Mouse (Mus musculus): ENCODE results near the gene Fxyd1. TPM values are rescaled to one million over a fixed set of nuclear protein-coding genes. Genes with fewer than 3 reads are reported as not detected.
A peak's percentile ranks its signal among the peaks of the same experiment; 100 is the strongest.

Fxyd1 gene
- polyA plus RNA-seq, 1 experiment from 2014 or later, result 71.2 TPM

DNA sequence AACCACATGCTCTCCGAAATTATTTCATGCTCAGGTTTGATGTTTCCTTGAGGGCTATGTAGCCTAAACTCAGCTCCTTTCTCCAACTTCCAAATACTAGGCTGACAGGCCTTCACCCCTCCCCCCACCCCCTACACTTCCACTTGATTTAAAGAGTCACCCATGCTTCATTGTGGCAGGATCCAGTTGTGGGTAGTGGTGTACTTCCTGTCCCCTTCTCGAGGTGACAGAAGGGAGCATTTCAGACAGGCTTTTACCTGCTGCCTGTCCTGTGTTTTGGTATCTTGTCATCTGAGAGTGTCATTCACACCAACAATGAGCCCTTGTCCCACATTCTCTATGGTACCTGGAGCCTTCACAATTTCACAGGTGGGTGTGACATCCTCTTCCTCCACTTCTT is 30.3 kb upstream of the Fxyd1 start:
- Histone ChIP-seq H3K27me3 (no peaks in the 10 kb centered on the region), H3K4me3 (no peak overlapping the region), H3K4me1 (peaks cover 19% of the 10 kb centered on the region), H3K9ac (no peak overlapping the region), H3K4me2 (replicated peaks) (no peak overlapping the region), H3K9me3 (no peaks in the 10 kb centered on the region), H3K36me3 (no peaks in the 10 kb centered on the region), H3K27ac (no peak overlapping the region)
- ATAC-seq (ENCODE audit: low FRiP score, low read depth), result no peak
- WGBS, result 57% methylated on average over 2 of the region's 2 CpGs

DNA sequence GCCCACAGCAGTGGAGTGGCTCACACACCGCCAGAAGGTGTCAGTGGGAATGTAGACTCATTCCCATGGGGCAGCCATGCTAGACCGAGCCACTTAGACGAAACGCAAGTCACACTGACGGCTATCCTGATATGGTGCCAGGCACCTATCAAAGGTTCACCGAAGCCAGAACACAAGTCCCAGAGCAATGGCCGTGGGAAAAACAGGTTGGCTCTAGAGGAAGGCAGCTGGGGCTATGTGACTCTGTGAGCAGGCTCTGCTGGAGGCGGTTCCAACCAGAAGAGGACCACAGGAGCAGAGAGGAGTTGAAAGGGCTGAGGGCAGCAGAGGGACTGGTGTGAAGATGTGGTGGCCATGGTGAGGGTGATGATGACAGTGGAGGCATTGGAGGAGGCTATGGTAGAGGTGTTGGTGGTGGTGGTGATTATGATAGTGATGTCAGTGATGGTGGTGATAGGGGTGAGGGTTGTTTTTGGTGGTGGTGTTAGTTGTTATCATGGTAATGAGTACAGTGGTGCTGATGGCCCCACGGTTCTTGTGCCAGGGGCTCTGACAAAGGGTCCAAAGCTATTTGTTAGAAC is 29.3 kb upstream of the Fxyd1 start:
- Histone ChIP-seq H3K4me3 (no peak overlapping the region), H3K9me3 (no peaks in the 10 kb centered on the region), H3K9ac (no peak overlapping the region), H3K27ac (0 out of 2 replicates have a peak overlapping the region, but pooled peaks have one; percentile 48), H3K4me1 (peaks cover 19% of the 10 kb centered on the region), H3K27me3 (no peaks in the 10 kb centered on the region), H3K4me2 (replicated peaks) (no peak overlapping the region), H3K36me3 (no peaks in the 10 kb centered on the region)
- WGBS, result 88% methylated on average over 9 of the region's 9 CpGs
- no peak for ATAC-seq (ENCODE audit: low FRiP score, low read depth)

DNA sequence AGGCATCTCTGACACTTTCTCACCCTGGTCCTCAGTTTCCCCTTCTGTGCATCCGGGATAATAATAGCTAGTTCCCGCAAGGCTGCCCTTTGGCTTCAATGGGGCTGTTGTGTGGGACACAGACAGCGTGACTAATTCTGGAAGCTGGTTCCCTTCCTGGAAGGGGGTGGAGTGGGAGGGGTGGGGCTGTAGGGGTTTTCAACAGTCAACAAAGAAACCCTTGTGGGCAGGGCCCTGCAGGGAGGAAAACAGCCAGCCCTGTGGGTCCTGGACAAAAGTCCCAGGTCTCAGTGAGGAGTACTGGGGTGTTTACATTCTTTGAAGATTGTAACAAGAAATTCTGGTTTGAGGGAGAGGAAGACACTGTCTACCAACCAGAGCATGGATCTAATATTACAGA is 28.2 kb upstream of the Fxyd1 start:
- no peaks in the 10 kb centered on the region for H3K9me3 ChIP-seq
- no peaks in the 10 kb centered on the region for H3K36me3 ChIP-seq
- ATAC-seq (ENCODE audit: low FRiP score, low read depth), result no peak
- peaks cover 19% of the 10 kb centered on the region for H3K4me1 ChIP-seq
- H3K4me3 ChIP-seq, result no peak overlapping the region
- no peak overlapping the region for H3K9ac ChIP-seq
- 55% methylated on average over 3 of the region's 3 CpGs for WGBS
- no peak overlapping the region for H3K4me2 ChIP-seq (replicated peaks)
- H3K27ac ChIP-seq, result peak overlapping the region; percentile 53; the same call in 1 of the 2 replicates
- no peaks in the 10 kb centered on the region for H3K27me3 ChIP-seq

DNA sequence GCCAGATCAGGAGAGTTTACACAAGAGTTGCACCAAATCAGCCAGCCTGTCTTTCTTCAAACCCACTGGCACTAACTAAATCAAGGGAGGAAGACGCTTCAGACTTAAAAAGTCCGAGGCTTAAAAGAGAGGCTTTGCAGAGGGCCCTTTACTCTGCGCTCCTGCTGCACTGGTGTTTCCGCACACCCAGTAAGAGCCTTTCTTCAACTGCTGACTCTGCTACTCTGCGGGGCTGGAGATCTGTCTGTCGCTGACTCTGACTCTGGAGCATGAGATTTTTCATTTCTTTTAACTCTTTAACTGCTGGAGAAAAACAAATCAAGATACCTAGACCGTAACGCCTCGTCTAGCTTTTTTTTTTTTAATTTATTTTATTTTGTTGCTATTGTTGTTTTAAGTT is 27.1 kb upstream of the Fxyd1 start:
- Histone ChIP-seq H3K9ac (no peak overlapping the region), H3K4me2 (replicated peaks) (no peak overlapping the region), H3K4me1 (peaks cover 19% of the 10 kb centered on the region), H3K9me3 (no peaks in the 10 kb centered on the region), H3K27me3 (no peaks in the 10 kb centered on the region), H3K36me3 (no peaks in the 10 kb centered on the region), H3K27ac (peak overlapping the region; percentile 56; the same call in 1 of the 2 replicates), H3K4me3 (no peak overlapping the region)
- no peak for ATAC-seq (ENCODE audit: low FRiP score, low read depth)
- 47% methylated on average over 9 of the region's 9 CpGs for WGBS

DNA sequence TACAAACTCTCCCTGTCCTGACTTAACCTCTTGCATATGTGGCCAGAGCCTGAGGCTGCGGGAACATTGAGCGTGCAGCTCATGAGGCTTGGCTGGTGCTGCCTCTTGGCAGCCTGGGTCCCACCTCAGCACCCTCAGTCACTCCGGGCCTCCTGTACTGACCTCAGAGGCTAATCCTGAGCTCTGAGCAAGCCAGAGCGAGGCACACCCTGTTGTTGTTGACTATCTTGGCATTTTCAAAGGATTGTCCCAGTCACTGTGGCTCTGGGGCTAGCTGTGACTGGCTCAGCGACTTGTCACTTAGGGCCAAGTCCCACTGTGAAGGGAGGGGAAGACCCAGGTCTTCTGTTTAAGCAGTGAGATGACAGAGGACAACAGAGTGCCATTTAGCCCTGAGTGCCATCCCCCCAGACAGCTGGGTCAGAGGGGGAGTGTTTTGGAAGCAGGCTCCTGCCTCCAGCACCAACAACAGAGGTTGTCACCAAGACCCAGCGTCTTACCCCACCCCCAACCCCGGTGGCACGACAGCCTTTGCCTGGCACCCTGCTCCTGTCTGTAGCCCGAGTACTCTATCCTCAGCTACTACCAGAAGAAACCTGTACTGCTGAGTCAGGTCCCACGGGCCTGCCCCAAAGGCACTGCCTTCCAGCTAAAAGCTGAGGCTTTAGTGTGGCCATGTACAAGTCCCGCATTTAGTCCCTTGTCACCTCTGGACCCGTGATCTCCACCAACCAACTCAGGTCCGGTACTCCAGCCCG is 26.0 kb upstream of the Fxyd1 start:
- ATAC-seq (ENCODE audit: low FRiP score, low read depth), result no peak
- H3K27ac ChIP-seq, result no peak overlapping the region
- H3K4me3 ChIP-seq, result no peak overlapping the region
- no peak overlapping the region for H3K4me2 ChIP-seq (replicated peaks)
- H3K9ac ChIP-seq, result no peak overlapping the region
- H3K27me3 ChIP-seq, result no peaks in the 10 kb centered on the region
- WGBS, result 59% methylated on average over 14 of the region's 14 CpGs
- H3K9me3 ChIP-seq, result no peaks in the 10 kb centered on the region
- H3K36me3 ChIP-seq, result no peaks in the 10 kb centered on the region
- peaks cover 19% of the 10 kb centered on the region for H3K4me1 ChIP-seq

DNA sequence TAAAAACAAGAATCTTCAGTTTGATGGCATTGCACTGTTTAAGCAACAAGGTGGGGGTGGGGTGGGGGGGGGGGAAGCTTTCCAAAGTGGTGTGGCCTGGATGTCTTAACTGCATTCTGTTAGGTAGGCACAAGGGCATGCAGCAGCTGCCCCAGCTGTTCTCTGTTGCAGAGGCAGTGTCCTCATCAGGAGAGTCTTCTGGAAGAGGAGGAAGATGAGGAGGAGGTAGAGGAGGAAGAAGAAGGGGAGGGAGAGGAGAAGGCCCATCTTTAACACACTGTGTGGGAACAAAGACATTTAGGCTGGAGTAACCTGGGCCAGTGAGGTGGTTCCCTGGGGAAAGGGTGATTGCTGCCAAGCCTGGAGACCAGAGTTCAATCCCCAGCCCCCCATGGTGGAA is 25.1 kb upstream of the Fxyd1 start:
- Histone ChIP-seq H3K4me2 (replicated peaks) (no peak overlapping the region), H3K27ac (no peak overlapping the region), H3K9ac (no peak overlapping the region)

DNA sequence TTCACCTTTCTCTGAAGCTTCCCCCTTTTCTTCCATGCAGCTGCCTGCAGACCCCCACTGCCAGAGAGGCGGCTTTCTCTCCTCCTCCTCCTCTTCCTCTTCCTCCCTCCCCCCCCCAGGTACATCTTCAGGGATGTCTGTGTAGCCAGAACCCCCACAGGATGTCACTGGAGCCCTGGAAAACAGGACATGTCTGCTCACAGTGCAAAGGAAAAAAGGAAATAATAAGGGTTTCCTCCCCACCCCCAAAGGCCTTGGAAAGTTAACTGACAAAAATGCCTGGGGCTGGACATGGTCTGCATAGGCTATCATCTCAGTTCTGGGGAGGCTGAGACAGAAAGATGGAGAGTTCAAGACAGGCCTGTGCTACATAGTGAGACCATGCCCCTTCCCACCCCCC is 24.1 kb upstream of the Fxyd1 start:
- 48% methylated on average over 1 of the region's 1 CpGs for WGBS
- no peak for ATAC-seq (ENCODE audit: low FRiP score, low read depth)

More for the DNA sequence above, 25.1 kb upstream of the Fxyd1 start:
- no peaks in the 10 kb centered on the region for H3K36me3 ChIP-seq
- H3K4me3 ChIP-seq, result no peak overlapping the region
- peaks cover 24% of the 10 kb centered on the region for H3K4me1 ChIP-seq
- no peak for ATAC-seq (ENCODE audit: low FRiP score, low read depth)
- H3K27me3 ChIP-seq, result no peaks in the 10 kb centered on the region
- H3K9me3 ChIP-seq, result no peaks in the 10 kb centered on the region

DNA sequence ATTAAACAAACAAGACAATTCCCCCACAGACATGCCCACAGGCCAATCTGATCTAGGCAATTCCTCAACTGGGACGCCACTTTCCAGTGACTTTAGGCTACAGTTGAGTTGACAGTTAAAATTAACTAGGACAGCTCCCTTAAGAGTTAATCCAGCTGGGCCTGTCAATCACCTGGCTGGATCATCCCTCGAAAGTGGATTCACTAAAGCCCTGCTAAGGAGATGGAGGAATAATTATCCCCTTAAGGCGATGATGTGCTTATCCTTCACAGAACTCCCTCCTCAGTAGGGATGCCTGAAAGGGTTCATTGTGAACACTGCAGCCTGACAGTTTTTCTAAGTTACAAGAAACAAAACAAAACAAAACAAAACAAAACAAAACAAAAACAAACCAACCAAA is 23.6 kb upstream of the Fxyd1 start:
- H3K36me3 ChIP-seq, result no peaks in the 10 kb centered on the region
- H3K9ac ChIP-seq, result no peak overlapping the region
- H3K4me1 ChIP-seq, result peaks cover 37% of the 10 kb centered on the region
- no peak overlapping the region for H3K4me3 ChIP-seq
- H3K9me3 ChIP-seq, result no peaks in the 10 kb centered on the region
- H3K27me3 ChIP-seq, result no peaks in the 10 kb centered on the region
- no peak for ATAC-seq (ENCODE audit: low FRiP score, low read depth)
- H3K27ac ChIP-seq, result no peak overlapping the region
- no peak overlapping the region for H3K4me2 ChIP-seq (replicated peaks)
- 59% methylated on average over 3 of the region's 3 CpGs for WGBS

More for the DNA sequence above, 24.1 kb upstream of the Fxyd1 start:
- Histone ChIP-seq H3K4me1 (peaks cover 33% of the 10 kb centered on the region), H3K4me3 (no peak overlapping the region), H3K36me3 (no peaks in the 10 kb centered on the region), H3K9me3 (no peaks in the 10 kb centered on the region), H3K4me2 (replicated peaks) (no peak overlapping the region), H3K27ac (no peak overlapping the region), H3K9ac (no peak overlapping the region), H3K27me3 (no peaks in the 10 kb centered on the region)

DNA sequence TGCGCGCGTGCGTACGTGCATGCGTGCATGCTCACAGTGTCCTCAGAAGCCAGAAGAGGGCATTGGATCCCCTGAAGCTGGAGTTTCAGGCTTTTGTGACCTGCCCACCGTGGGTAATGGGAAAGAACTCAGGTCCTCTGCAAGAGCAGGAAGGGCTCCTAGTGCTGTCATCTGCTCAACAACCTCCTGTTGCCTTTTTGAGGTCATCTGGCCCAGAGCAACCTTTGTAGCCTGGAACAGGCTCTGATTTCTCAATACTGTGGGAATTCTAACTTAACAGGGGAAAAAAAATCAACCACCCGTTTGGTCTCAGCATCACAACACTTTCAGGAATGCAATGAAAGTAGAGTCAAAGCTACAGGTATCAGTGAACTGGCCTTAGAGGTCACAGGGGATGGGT is 22.7 kb upstream of the Fxyd1 start:
- Histone ChIP-seq H3K4me2 (replicated peaks) (no peak overlapping the region), H3K9ac (no peak overlapping the region), H3K27me3 (no peaks in the 10 kb centered on the region), H3K36me3 (no peaks in the 10 kb centered on the region), H3K27ac (no peak overlapping the region), H3K9me3 (no peaks in the 10 kb centered on the region), H3K4me1 (peaks cover 30% of the 10 kb centered on the region), H3K4me3 (no peak overlapping the region)
- no peak for ATAC-seq (ENCODE audit: low FRiP score, low read depth)
- WGBS, result 86% methylated on average over 8 of the region's 8 CpGs

DNA sequence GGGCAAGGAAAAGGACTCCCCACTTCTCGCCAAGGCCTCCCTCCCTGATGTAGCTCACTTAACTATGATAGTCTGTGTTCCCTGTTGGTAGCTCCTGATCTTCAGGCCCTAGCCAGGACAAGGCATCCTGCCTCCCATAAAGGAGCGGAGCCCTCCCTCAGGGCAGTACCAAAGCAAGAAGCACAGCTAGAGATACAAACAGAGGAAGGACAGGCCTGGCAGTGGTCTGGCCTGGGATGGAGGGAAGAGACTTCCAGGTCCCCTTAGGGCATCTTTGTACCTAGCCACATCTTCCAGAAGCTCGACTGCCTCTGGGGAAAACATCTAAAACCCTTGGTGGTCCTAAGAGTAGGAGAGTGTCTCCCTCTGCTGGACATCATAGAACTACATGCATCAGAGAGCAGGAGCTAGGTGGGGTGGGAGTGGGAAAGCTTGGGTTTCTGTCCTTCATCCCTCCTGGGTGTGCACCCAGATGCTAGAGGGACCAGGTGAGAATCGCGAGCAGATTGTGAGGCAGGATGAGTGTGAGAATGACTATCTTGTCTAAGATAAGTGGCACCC is 21.0 kb upstream of the Fxyd1 start:
- H3K36me3 ChIP-seq, result no peaks in the 10 kb centered on the region
- ATAC-seq (ENCODE audit: low FRiP score, low read depth), result peak; percentile 3; the same call in 1 of the 2 replicates
- H3K27ac ChIP-seq, result 0 out of 2 replicates have a peak overlapping the region, but pooled peaks have one; percentile 59

DNA sequence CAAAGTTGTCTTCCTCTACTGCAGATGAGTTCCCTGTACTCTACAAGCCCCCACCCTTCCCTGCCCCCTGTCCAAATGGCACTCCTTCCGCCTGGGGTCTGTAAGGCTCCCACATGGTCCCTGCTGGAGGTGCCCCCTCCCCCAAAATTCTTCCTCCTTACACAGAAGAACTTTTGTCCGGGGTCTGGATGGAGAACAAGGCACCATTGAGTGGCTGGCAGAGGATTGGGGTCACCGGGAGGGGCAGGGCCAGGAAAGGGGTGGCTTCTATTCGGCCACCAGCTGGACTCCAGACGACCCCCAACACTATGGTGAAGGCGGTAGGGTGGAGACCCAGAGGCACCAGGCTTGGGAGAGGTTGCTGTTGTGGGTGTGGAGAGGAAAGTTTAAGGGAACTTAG is 20.5 kb upstream of the Fxyd1 start:
- H3K27me3 ChIP-seq, result no peaks in the 10 kb centered on the region
- H3K36me3 ChIP-seq, result no peaks in the 10 kb centered on the region
- no peak overlapping the region for H3K4me3 ChIP-seq
- 48% methylated on average over 6 of the region's 6 CpGs for WGBS
- peaks cover 23% of the 10 kb centered on the region for H3K4me1 ChIP-seq
- H3K9ac ChIP-seq, result no peak overlapping the region
- peak overlapping the region; percentile 19 for H3K4me2 ChIP-seq (replicated peaks)
- H3K9me3 ChIP-seq, result no peaks in the 10 kb centered on the region
- peak; percentile 69 for ATAC-seq (ENCODE audit: low FRiP score, low read depth)
- H3K27ac ChIP-seq, result peak overlapping the region; percentile 59; the same call in 1 of the 2 replicates

More for the DNA sequence above, 21.0 kb upstream of the Fxyd1 start:
- 39% methylated on average over 5 of the region's 5 CpGs for WGBS
- Histone ChIP-seq H3K4me2 (replicated peaks) (peak overlapping the region; percentile 19), H3K4me1 (peaks cover 23% of the 10 kb centered on the region), H3K4me3 (no peak overlapping the region), H3K9me3 (no peaks in the 10 kb centered on the region), H3K27me3 (no peaks in the 10 kb centered on the region), H3K9ac (no peak overlapping the region)

DNA sequence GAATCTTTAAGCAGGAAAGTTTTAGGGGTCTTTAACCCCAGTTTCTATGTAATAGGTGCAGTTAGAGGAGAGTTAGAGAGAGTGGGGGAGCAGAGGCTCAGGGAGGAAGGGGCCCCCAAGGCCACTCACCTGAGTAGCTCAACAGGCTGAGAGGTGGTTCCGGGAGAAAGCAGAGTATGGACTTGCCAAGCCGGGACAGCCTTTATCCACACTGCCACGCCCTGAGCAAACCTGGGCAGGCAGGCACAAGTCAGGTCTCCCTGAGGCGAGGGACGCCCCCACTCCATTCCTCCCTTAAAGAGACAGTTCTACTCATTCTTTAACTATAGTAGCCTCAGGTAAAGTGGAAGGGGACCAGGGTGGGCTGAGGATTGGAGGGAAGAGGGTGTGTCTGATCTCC is 19.5 kb upstream of the Fxyd1 start, which contains the start of gene Fxyd3:
Fxyd3 (minus strand) TSS at position 213 of the 400 bp plus-strand sequence.
- 43% methylated on average over 5 of the region's 5 CpGs for WGBS
- H3K27ac ChIP-seq, result peak within 1 kb of the TSS; percentile 40; the same call in 1 of the 2 replicates

More for the DNA sequence above, 19.5 kb upstream of the Fxyd1 start, which contains the start of gene Fxyd3:
- Histone ChIP-seq H3K4me1 (peaks cover 23% of the 10 kb centered on the region), H3K4me3 (peak within 1 kb of the TSS; percentile 7; the same call in 1 of the 2 replicates), H3K4me2 (replicated peaks) (peak within 1 kb of the TSS; percentile 41), H3K36me3 (no peaks in the 10 kb centered on the region), H3K9ac (no peak within 1 kb of the TSS), H3K9me3 (no peaks in the 10 kb centered on the region), H3K27me3 (no peaks in the 10 kb centered on the region)
- ATAC-seq (ENCODE audit: low FRiP score, low read depth), result no peak
